Mouse (Mus musculus) embryonic fibroblast, embryonic 13.5 days (primary cell): ENCODE measurements at regions not wholly inside any gene's neighbourhood (a gene's known extent, or its start where the extent isn't known, plus 50 kb on each side); places are given as distances from the start of the nearest gene placed in this dataset.

ENCODE experiments used
- H3K27ac ChIP-seq: 2 replicates; pipeline ENCODE4 v1.5.1; 2012; ENCODE audit warnings: low read length, control low read depth, inconsistent platforms; ENCODE audit not compliant: insufficient read depth
- H3K4me1 ChIP-seq: 2 replicates; pipeline ENCODE4 v1.6.1; 2011; ENCODE audit warnings: low read length; ENCODE audit not compliant: control insufficient read depth, insufficient read depth
- H3K4me3 ChIP-seq: 2 replicates; pipeline ENCODE4 v1.5.1; 2011; ENCODE audit warnings: mild to moderate bottlenecking, control low read depth, low read length; ENCODE audit not compliant: insufficient read depth
- CTCF ChIP-seq: IDR thresholded peaks from 2 replicates; pipeline ENCODE4 v1.5.1; 2011; ENCODE audit warnings: mild to moderate bottlenecking, control low read depth, low read length, moderate library complexity, borderline replicate concordance; ENCODE audit not compliant: insufficient read depth
- POLR2A ChIP-seq: IDR thresholded peaks from 2 replicates; pipeline ENCODE4 v1.6.1; 2011; ENCODE audit warnings: low read depth, mild to moderate bottlenecking, control low read depth, low read length, moderate library complexity

GRCm38 (mm10) chr1:151102646-151103391 lies 79.5 kb upstream of the Gm47985 start:
- H3K4me3 ChIP-seq, result no peak overlapping the region
- no peak for TF ChIP-seq CTCF
- no peak for TF ChIP-seq POLR2A
- no peak overlapping the region for H3K27ac ChIP-seq
- no peaks in the 10 kb centered on the region for H3K4me1 ChIP-seq

- no peak for TF ChIP-seq POLR2A
- no peak for TF ChIP-seq CTCF
- no peak overlapping the region for H3K27ac ChIP-seq
Measured at GRCm38 (mm10) chr1:151103522-151104037, 78.8 kb upstream of the Gm47985 start.

GRCm38 (mm10) chr1:151104346-151104745 lies 78.0 kb upstream of the Gm47985 start:
- Histone ChIP-seq H3K4me1 (no peaks in the 10 kb centered on the region), H3K4me3 (no peak overlapping the region), H3K27ac (no peak overlapping the region)
- TF ChIP-seq POLR2A, result no peak
- TF ChIP-seq CTCF, result no peak

More at GRCm38 (mm10) chr1:151103522-151104037, 78.8 kb upstream of the Gm47985 start:
- Histone ChIP-seq H3K4me3 (no peak overlapping the region), H3K4me1 (no peaks in the 10 kb centered on the region)

GRCm38 (mm10) chr1:151104806-151105205 lies 77.5 kb upstream of the Gm47985 start:
- no peaks in the 10 kb centered on the region for H3K4me1 ChIP-seq
- no peak overlapping the region for H3K27ac ChIP-seq
- H3K4me3 ChIP-seq, result no peak overlapping the region
- TF ChIP-seq POLR2A (no peak), CTCF (no peak)

- TF ChIP-seq CTCF, result no peak
- TF ChIP-seq POLR2A, result no peak
- H3K4me1 ChIP-seq, result no peaks in the 10 kb centered on the region
- no peak overlapping the region for H3K27ac ChIP-seq
- no peak overlapping the region for H3K4me3 ChIP-seq
Measured at GRCm38 (mm10) chr1:151105251-151105650, 77.1 kb upstream of the Gm47985 start.

GRCm38 (mm10) chr1:151107401-151107800 lies 74.9 kb upstream of the Gm47985 start:
- no peak for TF ChIP-seq CTCF
- no peak for TF ChIP-seq POLR2A
- Histone ChIP-seq H3K4me1 (no peaks in the 10 kb centered on the region), H3K27ac (no peak overlapping the region), H3K4me3 (no peak overlapping the region)

GRCm38 (mm10) chr1:151109333-151109732 lies 73.0 kb upstream of the Gm47985 start:
- Histone ChIP-seq H3K4me3 (no peak overlapping the region), H3K4me1 (no peaks in the 10 kb centered on the region), H3K27ac (no peak overlapping the region)
- TF ChIP-seq CTCF, result no peak
- TF ChIP-seq POLR2A, result no peak

GRCm38 (mm10) chr1:151110412-151110811 lies 71.9 kb upstream of the Gm47985 start:
- H3K4me3 ChIP-seq, result no peak overlapping the region
- H3K27ac ChIP-seq, result no peak overlapping the region
- no peaks in the 10 kb centered on the region for H3K4me1 ChIP-seq
- no peak for TF ChIP-seq CTCF
- no peak for TF ChIP-seq POLR2A

- TF ChIP-seq POLR2A, result no peak
- TF ChIP-seq CTCF, result no peak
- no peaks in the 10 kb centered on the region for H3K4me1 ChIP-seq
- no peak overlapping the region for H3K27ac ChIP-seq
- no peak overlapping the region for H3K4me3 ChIP-seq
Measured at GRCm38 (mm10) chr1:151111683-151112082, 70.7 kb upstream of the Gm47985 start.

- Histone ChIP-seq H3K4me3 (no peak overlapping the region), H3K4me1 (no peaks in the 10 kb centered on the region), H3K27ac (no peak overlapping the region)
- TF ChIP-seq POLR2A (no peak), CTCF (no peak)
Measured at GRCm38 (mm10) chr1:151112390-151112789, 69.9 kb upstream of the Gm47985 start.
